Mouse (Mus musculus) limb, embryonic 12.5 days (tissue): ENCODE data around the gene Fignl1. TPM values are rescaled to one million over a fixed set of nuclear protein-coding genes. Genes with fewer than 3 reads are reported as not detected.

Experiments used
- ATAC-seq: fragments of 200-750 bp; cut with Nextera tagmentation; 2 replicates; pipeline ENCODE4 v1.8.0; 2017; ENCODE audit warnings: low read depth, moderate TSS enrichment; ENCODE audit not compliant: insufficient number of reproducible peaks, insufficient read depth, low FRiP score, low TSS enrichment
- H3K27ac ChIP-seq: fragments of 300-500 bp; sonication (generic); 2 replicates; pipeline ENCODE4 v1.5.1; 2016; ENCODE audit warnings: mild to moderate bottlenecking, moderate library complexity
- H3K27me3 ChIP-seq: fragments of 300-500 bp; sonication (generic); 2 replicates; pipeline ENCODE4 v1.6.1; 2016; ENCODE audit warnings: mild to moderate bottlenecking, moderate library complexity
- H3K36me3 ChIP-seq: fragments of 300-500 bp; sonication (generic); 2 replicates; pipeline ENCODE4 v1.6.1; 2016; ENCODE audit warnings: mild to moderate bottlenecking, moderate library complexity
- H3K4me1 ChIP-seq: fragments of 300-500 bp; sonication (generic); replicated peaks from 2 replicates; pipeline ENCODE4 v1.6.1; 2016
- H3K4me2 ChIP-seq: fragments of 300-500 bp; sonication (generic); 2 replicates; pipeline ENCODE4 v1.6.1; 2016; ENCODE audit warnings: mild to moderate bottlenecking, moderate library complexity
- H3K4me3 ChIP-seq: fragments of 300-500 bp; sonication (generic); replicated peaks from 2 replicates; pipeline ENCODE4 v1.5.1; 2016; ENCODE audit warnings: mild to moderate bottlenecking
- H3K9ac ChIP-seq: fragments of 300-500 bp; sonication (generic); replicated peaks from 2 replicates; pipeline ENCODE4 v1.6.1; 2016; ENCODE audit warnings: mild to moderate bottlenecking, moderate library complexity
- H3K9me3 ChIP-seq: fragments of 300-500 bp; sonication (generic); 2 replicates; pipeline ENCODE4 v1.6.1; 2016; ENCODE audit warnings: mild to moderate bottlenecking, moderate library complexity
- WGBS: fragments of 180-500 bp; shearing (Covaris S2); methylation state at CpG from one replicate; pipeline ENCODE4 v1.1.7; 2016; 5-methylcytosine and 5-hydroxymethylcytosine counted together
- polyA plus RNA-seq: library from polyadenylated mRNA; unstranded; fragments of >200 nt; fragmentation: Nextera tagmentation; extraction: Ambion mirVana; gene quantifications from 2 replicates; pipeline ENCODE4 v1.2.1, GENCODE M21; 2016

Fignl1 gene
- polyA plus RNA-seq, 1 experiment from 2014 or later = 78.1 TPM

DNA sequence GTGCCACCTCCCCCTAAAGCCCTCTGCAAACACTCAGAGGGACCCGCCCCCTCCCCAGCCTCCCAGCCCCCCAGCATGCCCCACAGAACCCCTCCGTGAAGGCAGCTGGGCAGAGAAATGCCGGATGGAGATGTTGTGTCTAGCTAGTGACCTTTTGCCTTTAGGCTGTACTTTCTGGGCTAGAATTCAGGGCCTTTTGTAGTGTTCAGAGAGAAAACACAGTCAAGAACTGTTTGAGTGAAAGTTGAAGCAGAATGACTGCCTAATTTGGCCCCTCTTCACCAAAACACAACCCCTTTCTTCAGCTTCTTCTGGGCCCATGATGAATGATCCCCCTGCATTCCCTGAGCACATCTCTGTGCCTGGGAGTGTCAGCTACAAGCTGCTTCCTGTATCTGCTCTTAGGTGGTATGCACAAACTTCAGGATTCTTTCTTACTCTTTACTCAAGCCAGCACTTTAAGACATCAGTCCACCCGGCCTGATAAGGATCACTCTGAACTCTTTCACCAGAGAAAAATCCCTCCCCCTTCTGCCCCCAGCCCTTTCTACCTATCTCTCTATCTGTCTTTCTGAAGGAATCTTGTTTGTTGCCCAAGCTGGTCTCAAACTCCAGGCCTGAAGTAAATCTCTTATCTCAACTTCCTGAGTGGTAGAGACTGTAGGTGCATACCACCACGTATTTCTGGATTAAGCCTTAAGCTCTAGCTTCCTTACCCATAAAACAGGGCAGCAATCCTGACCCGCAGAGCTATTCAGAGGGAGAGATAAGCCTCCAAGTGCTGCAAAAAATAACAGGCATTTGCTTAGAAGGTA, 23.4 kb upstream of the Fignl1 start:
- Histone ChIP-seq H3K27ac (peak overlapping the region; percentile 96), H3K36me3 (no peaks in the 10 kb centered on the region), H3K9ac (peak overlapping the region; percentile 40; the same call in 1 of the 2 replicates), H3K9me3 (no peaks in the 10 kb centered on the region), H3K4me3 (no peak overlapping the region), H3K4me2 (peak overlapping the region; percentile 31), H3K27me3 (no peaks in the 10 kb centered on the region), H3K4me1 (peaks cover 69% of the 10 kb centered on the region)
- no peak for ATAC-seq
- 3% methylated on average over 6 of the region's 6 CpGs for WGBS

DNA sequence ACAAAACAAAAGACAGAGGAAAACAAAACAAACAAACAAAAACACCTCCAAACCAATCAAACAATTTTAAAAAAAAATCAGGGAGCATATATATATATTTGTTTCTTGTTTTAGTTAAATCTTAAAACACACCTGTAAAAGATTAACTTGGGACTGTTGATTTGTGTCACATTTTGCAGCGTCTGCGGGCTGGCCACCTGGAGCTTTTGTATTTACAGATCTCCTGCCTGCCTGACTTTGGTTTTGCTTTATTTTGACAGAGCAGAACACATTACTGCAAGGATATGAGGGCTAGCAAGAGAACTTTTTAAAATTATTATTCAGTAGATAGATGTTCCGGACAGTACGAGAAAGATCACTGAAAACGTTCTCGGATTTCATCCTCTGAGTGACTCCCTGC, 22.8 kb upstream of the Fignl1 start:
- H3K27ac ChIP-seq = peak overlapping the region; percentile 96
- H3K27me3 ChIP-seq = no peaks in the 10 kb centered on the region
- no peaks in the 10 kb centered on the region for H3K36me3 ChIP-seq
- WGBS = 2% methylated on average over 6 of the region's 6 CpGs
- peak overlapping the region; percentile 40; the same call in 1 of the 2 replicates for H3K9ac ChIP-seq
- H3K9me3 ChIP-seq = no peaks in the 10 kb centered on the region
- H3K4me3 ChIP-seq = no peak overlapping the region
- no peak for ATAC-seq
- H3K4me2 ChIP-seq = peak overlapping the region; percentile 31
- H3K4me1 ChIP-seq = peaks cover 67% of the 10 kb centered on the region

DNA sequence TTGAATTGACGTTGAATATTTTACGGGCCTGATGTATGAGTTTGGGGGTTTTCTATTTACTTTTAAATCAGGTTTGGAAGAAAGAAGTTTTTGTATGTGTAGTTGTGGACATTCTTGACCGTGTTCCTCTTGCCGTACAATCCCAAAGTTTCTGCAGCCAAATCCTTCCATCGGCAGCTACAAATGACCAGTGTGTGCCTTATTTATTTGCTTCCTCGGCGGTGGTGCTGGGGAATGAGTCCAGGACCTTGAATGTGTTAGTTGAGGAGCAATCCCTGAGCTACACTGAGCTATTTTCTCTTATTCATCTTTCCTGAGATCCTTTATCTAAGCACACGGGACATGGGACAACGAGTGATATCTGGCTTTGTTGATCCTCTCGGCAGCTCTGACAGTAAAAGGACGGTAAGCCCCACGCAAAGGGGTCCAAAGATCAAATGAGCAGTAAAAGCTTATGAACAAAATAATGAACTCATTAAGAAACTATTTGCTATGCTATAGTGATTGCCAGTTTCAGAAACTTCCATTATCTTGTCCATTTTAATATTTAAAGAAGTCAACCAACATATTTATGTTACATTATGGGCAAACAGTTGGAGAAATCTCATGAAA, 22.2 kb upstream of the Fignl1 start:
- peaks cover 69% of the 10 kb centered on the region for H3K4me1 ChIP-seq
- H3K4me2 ChIP-seq = peak overlapping the region; percentile 2; the same call in 1 of the 2 replicates
- WGBS = 17% methylated on average over 12 of the region's 12 CpGs
- H3K9me3 ChIP-seq = no peaks in the 10 kb centered on the region
- peak overlapping the region; percentile 98 for H3K27ac ChIP-seq
- no peaks in the 10 kb centered on the region for H3K36me3 ChIP-seq
- no peak overlapping the region for H3K9ac ChIP-seq
- no peak for ATAC-seq
- H3K4me3 ChIP-seq = no peak overlapping the region
- no peaks in the 10 kb centered on the region for H3K27me3 ChIP-seq

DNA sequence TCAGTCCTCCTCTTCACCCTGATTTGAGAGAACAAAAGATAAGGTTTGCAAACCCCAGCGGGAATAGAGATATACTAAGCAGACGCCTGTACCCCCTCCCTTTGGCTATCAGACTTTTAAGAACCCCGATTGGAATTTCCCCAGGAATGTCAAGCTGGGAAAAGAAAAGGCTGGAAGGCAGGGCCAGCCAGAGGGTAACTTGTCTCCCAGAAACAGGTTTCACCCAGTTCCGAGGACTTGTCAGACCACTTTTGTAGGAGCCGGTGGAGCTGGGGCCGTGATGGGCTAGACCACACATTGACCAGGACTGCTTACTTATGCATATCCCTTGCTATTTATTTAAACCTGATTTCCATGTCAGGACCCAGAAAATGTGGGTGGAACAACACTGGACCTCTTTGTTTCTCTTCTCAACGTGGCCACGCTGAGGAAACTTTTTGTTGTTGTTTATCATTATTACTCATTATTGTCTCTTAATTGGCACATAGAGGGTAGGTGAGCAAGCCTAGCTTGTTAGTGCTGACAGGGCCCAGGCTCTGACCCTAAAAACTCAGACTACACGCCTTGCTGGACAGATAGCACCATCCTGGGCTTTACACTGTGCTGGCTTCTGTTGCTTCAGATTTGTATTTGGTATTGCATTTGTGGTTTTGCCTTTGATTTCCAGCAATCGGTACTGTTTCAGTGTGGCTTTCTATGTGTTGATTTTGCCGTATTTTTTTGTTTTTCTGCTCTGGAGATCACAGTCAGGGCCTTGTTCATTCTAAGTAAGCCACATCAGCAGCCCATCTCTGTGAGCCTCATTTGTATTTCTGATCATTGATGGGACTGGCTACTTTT, 20.6 kb upstream of the Fignl1 start:
- H3K4me1 ChIP-seq = peaks cover 81% of the 10 kb centered on the region
- H3K36me3 ChIP-seq = no peaks in the 10 kb centered on the region
- no peak overlapping the region for H3K4me3 ChIP-seq
- 24% methylated on average over 11 of the region's 11 CpGs for WGBS
- no peak; the same call in 1 of the 2 replicates for ATAC-seq
- H3K9ac ChIP-seq = peak overlapping the region; percentile 50
- H3K27ac ChIP-seq = peak overlapping the region; percentile 98
- H3K4me2 ChIP-seq = peak overlapping the region; percentile 36
- no peaks in the 10 kb centered on the region for H3K27me3 ChIP-seq
- H3K9me3 ChIP-seq = no peaks in the 10 kb centered on the region

DNA sequence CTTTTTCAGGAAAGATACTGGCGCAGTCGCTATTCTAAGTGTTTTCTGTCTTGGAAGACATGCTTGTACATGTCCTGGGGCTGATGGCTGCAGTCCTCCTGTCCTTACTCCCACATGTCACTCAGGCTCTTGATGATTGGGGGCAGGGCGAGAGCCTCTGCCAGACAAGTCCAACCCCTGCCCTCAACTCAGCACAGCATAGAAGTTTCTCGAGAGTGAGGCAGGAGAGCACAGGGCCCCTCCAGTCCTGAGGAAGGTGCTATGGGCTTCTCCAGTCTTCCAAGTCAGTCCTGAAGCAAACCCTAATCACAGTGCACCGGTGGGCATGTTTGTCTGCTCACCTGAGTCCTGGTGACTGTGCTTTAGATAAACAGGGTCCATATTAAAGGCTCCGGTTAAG, 20.0 kb upstream of the Fignl1 start:
- no peak for ATAC-seq
- 21% methylated on average over 6 of the region's 6 CpGs for WGBS
- H3K27me3 ChIP-seq = no peaks in the 10 kb centered on the region
- peaks cover 86% of the 10 kb centered on the region for H3K4me1 ChIP-seq
- H3K4me2 ChIP-seq = peak overlapping the region; percentile 36
- peak overlapping the region; percentile 98 for H3K27ac ChIP-seq
- no peaks in the 10 kb centered on the region for H3K36me3 ChIP-seq
- peak overlapping the region; percentile 50 for H3K9ac ChIP-seq
- no peak overlapping the region for H3K4me3 ChIP-seq
- no peaks in the 10 kb centered on the region for H3K9me3 ChIP-seq

DNA sequence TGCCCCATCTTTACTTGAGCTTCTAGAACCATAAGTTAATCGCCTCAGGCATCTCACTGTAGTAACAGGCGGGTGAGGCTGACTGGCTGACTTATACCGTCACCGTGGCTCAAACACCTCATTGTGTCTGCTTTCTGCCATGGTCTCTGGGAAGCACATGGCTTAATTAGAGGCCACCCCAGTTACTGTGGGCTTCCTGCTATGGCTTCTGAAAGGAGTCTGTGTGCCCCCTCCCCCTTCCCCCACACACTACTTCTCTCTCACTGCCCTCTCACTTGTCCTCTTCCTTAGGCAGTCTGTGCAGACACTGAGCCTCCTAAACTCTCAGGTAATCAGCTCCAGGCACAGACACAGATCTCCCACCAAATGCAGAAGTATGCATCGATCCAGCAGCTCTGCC, 19.5 kb upstream of the Fignl1 start:
- H3K4me2 ChIP-seq = peak overlapping the region; percentile 36
- H3K9ac ChIP-seq = no peak overlapping the region
- H3K4me1 ChIP-seq = peaks cover 88% of the 10 kb centered on the region
- 7% methylated on average over 5 of the region's 5 CpGs for WGBS
- H3K9me3 ChIP-seq = no peaks in the 10 kb centered on the region
- no peaks in the 10 kb centered on the region for H3K27me3 ChIP-seq
- H3K36me3 ChIP-seq = no peaks in the 10 kb centered on the region
- no peak overlapping the region for H3K4me3 ChIP-seq
- ATAC-seq = peak; percentile 78
- H3K27ac ChIP-seq = peak overlapping the region; percentile 98

DNA sequence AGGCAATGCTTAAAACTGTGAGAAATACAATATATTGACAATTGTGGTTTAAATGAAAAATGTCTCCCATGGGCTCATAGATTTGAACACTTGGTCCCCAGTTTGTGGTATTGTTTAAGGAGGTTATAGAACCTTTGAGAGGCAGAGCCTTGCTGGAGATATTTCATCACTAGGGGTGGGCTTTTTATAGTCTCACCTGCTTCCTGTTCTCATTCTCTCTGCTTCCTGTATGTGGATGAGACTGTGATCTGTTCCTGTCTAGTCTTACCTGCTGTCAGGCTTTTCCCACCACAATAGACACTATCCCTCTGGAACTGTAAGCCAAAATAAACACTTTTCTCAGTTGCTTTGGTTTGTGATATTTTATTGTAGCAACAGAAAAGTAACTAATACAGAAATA, 17.7 kb upstream of the Fignl1 start:
- ATAC-seq = no peak
- Histone ChIP-seq H3K36me3 (no peaks in the 10 kb centered on the region), H3K4me1 (peaks cover 86% of the 10 kb centered on the region), H3K4me3 (no peak overlapping the region), H3K9me3 (no peaks in the 10 kb centered on the region), H3K9ac (no peak overlapping the region), H3K4me2 (no peak overlapping the region), H3K27ac (peak overlapping the region; percentile 32; the same call in 1 of the 2 replicates), H3K27me3 (no peaks in the 10 kb centered on the region)

DNA sequence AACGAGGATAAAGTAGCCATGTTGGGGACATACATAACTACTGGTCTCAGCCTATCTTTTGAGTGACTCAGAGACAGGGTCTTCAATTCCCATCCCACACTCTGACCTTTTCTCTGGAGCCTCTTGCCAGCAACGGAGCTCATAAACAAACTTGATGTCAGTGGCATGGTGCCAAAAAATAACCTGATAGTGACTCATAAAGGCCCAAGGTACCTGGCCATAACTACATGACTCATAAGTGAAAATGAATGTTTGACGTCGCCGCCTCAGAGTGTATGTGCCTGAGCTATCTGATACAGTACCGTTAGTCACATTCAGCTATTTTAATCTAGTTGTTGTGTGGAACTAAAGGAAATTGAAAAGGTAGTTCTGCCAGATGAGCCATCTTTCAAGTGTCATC, 16.9 kb upstream of the Fignl1 start:
- Histone ChIP-seq H3K4me1 (peaks cover 87% of the 10 kb centered on the region), H3K9ac (no peak overlapping the region), H3K9me3 (no peaks in the 10 kb centered on the region), H3K4me3 (no peak overlapping the region), H3K36me3 (no peaks in the 10 kb centered on the region), H3K4me2 (no peak overlapping the region), H3K27me3 (no peaks in the 10 kb centered on the region), H3K27ac (peak overlapping the region; percentile 32)
- ATAC-seq = no peak
- WGBS = 72% methylated on average over 6 of the region's 6 CpGs

DNA sequence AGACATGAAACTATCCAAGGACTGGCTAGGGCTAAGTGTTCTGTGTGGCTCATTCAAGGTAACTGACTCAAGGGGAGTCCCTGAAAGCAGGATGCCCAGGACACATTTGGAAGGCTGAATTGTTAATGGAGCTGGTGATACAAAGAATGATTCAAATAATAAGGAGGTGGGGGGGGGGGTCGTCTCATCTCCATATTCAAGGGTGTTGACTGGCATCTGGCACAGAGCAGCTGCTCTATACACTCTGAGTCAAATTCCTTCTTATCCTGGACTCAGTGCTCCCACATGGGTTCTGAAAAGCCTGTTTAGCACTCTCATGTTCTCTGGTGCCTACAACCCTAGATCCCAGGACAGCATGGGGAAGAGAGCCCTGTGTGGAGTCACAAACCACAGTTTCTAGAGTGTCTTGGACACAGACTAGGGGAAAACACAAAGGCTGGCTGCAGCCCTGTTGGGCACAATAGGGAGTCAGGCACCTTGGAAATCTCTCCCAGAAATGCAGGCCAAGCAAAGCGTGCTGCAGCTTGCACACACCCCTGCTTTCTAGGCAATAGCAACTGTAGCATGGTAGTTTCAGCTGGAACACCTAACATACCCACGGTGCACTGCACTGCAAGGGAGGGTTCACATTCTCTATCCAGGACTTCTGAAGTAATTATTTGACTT, 16.3 kb upstream of the Fignl1 start:
- Histone ChIP-seq H3K27me3 (no peaks in the 10 kb centered on the region), H3K9ac (no peak overlapping the region), H3K4me3 (no peak overlapping the region), H3K9me3 (no peaks in the 10 kb centered on the region), H3K4me2 (no peak overlapping the region), H3K27ac (peak overlapping the region; percentile 79), H3K4me1 (peaks cover 83% of the 10 kb centered on the region), H3K36me3 (no peaks in the 10 kb centered on the region)
- ATAC-seq = no peak
- 48% methylated on average over 3 of the region's 3 CpGs for WGBS

DNA sequence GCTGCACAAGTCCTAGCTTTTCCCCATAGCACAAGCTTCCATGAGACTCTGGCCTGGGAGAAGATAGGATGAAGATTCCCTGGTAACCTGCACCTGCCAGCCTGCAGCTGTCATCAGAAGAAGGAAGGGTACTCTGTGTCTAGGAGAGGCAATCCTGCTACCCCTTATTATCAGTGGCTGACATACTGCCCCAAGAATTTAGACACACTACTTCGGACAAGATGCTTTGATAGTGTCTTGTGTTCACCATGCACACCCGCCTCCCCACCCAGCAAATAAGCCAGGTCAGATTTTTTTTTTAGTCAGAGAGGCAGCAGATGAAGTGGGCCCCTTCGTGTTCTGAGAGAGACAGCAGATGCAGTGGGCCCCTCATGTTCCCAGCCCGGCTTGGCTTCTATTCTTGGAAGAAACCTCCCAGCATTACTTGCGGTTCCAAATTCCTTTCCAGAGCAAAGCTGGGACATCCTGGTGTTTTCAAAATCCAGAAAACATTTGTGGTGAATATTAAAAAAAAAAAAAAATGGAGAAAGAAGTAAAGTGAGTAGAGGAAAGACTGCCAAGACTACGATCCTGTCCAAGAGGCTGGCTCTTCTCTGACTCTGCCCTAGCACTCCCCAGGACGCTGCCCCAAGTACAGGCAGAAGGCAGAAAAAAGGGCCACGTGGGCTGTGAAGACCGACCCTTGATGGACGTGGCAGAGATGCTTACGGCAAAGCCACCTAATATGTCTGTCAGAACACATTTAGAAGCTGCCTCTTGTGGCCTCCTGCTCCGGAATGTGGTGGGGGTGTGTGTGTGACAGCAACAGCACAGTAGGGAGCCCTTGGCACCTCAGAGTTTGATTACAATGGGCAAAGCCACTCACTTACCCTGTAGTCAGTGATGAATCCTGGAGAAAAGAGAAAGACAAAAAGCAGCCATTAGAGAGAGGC, 15.5 kb upstream of the Fignl1 start:
- H3K27ac ChIP-seq = peak overlapping the region; percentile 69
- peaks cover 75% of the 10 kb centered on the region for H3K4me1 ChIP-seq
- WGBS = 38% methylated on average over 12 of the region's 12 CpGs
- H3K27me3 ChIP-seq = no peaks in the 10 kb centered on the region
- ATAC-seq = no peak
- H3K9ac ChIP-seq = no peak overlapping the region
- no peaks in the 10 kb centered on the region for H3K9me3 ChIP-seq
- no peak overlapping the region for H3K4me2 ChIP-seq
- H3K36me3 ChIP-seq = no peaks in the 10 kb centered on the region
- no peak overlapping the region for H3K4me3 ChIP-seq
